Mouse (Mus musculus) small intestine, adult 10 weeks (tissue): ENCODE measurements around the gene Tasp1. TPM values are rescaled to one million over a fixed set of nuclear protein-coding genes. Genes with fewer than 3 reads are reported as not detected.

Source experiments
- polyA plus RNA-seq: library from polyadenylated mRNA; stranded (reverse); fragments of 350-450 nt; fragmentation: Illumina TruSeq; extraction: RNeasy Lipid Tissue Mini Kit (QIAGEN cat#74804); gene quantifications from one replicate; pipeline ENCODE4 v1.2.3, GENCODE M21; 2014; ENCODE audit warnings: low replicate concordance

The Tasp1 gene
- 8.5 TPM for polyA plus RNA-seq

GRCm38 (mm10) chr2:140066353-140067314 lies at the start of gene Tasp1:
Tasp1 (minus strand) TSS chr2:140066805.

Other genes starting within 250 kb of the Tasp1 start
- gene Gm17374, start 85.2 kb upstream of the Tasp1 start, polyA plus RNA-seq, result not detected
- gene Esf1, start 103.8 kb upstream of the Tasp1 start, polyA plus RNA-seq, result 35.6 TPM
- gene Ndufaf5, start 103.8 kb upstream of the Tasp1 start, polyA plus RNA-seq, result 16.1 TPM